Mouse (Mus musculus) thymus, postnatal 36 days (tissue): ENCODE results near the gene Tex30.
"Not testable (repeated sequence)": the region's sequence is repeated elsewhere in the genome, so short reads cannot be mapped to it uniquely, and the experiment has no call there.

Source experiments
- DNase-seq, 2 experiments: peaks; one replicate each; pipeline ENCODE4 v3.0.0; 2022; ENCODE audit warnings: mixed read lengths in 2 of 2

Tex30 gene

DNA sequence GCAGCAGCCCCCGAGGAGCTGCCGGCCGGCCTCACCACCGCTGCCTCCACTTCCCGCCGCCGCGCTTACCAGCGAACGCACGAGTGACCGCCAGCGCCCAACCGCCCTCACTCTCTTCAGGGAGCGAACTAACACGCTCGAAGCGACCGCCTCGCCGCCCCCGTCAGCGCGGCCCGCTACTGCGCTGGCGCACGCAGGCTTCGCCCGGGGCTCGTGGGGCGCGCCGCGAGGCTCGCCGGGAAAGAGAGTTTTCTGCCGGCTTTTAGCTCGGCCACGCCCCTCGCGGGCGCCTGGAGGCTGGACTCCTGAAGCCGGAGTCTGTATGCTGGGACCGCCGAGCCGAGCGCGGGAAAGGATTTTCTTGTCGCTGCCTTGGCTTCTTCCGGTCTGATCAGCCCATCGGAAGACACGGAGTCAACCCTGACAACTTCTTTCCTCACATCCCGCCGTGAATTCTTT, at the start of gene Tex30:
TSS of gene Tex30 (minus strand) at position 183 of the 459 bp plus-strand sequence.
- DNase-seq, result peak; percentile 91 to 95

GRCm38 (mm10) chr1:44148706-44149105, 46.5 kb upstream of the Tex30 start:
- no peak for DNase-seq

DNA sequence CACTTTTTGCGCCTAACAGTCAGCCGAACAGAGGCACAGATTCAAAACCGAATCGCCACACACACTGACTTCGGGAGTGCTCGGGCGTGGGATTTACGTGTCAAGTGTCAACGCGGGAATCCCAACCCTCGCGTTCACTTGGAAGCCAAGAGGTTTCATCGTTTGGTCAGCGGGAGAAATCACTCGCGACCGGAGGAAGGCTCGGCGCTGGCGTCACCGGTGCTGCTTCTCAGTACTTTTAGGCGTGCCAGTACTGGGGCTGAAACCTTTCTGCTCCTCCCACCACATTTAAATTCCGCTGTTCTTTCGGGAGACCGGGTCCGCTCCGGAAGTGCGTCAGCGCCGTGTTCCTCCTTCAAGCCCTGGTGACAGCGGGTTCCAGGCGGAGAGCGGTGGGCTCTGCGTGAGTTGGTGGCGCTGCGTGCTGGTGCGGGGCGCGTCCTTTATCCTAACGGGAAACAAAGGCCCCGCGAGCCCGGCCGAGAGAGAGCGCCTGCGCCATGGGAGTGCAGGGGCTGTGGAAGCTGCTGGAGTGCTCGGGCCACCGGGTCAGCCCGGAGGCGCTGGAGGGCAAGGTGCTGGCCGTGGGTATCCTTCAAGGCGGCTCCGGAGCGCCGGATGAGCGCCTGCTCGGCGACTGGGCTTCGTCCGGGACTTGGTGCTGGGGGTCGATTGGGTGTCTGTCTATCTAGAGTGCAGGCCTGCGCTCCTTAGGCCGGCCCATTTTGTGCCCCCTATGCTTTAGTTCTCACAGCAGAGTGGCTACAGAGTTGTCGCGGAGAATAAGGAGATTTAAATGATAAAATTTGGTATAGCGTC, 45.5 kb upstream of the Tex30 start, which contains the start of gene Ercc5:
TSS of gene Ercc5 (plus strand) at position 182 of the 819 bp plus-strand sequence.
- DNase-seq, result peak; percentile 82 to 86

- DNase-seq, result no peak
These were observed 40.5 kb upstream of the Tex30 start for GRCm38 (mm10) chr1:44142747-44143146.

GRCm38 (mm10) chr1:44140232-44140631, 38.0 kb upstream of the Tex30 start:
- no peak for DNase-seq

- DNase-seq, result no peak
These were observed 27.8 kb upstream of the Tex30 start for GRCm38 (mm10) chr1:44129929-44130581.

DNA sequence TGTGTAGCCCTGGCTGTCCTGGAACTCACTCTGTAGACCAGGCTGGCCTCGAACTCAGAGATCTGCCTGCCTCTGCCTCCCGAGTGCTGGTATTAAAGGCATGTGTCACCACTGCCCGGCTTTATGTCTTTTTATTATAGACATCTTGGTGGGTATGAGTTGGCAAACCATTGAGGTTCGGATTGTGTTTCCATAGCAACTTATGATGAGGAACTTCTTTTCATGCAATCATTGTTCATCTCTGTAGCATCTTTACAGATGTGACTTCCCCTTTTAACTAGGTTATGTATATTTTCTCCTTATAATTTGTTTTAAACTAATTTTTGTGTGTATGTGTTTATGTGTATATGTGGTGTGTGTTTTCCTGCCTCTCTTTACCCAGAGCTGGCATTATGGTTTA, 23.3 kb upstream of the Tex30 start:
- DNase-seq, result no peak

DNA sequence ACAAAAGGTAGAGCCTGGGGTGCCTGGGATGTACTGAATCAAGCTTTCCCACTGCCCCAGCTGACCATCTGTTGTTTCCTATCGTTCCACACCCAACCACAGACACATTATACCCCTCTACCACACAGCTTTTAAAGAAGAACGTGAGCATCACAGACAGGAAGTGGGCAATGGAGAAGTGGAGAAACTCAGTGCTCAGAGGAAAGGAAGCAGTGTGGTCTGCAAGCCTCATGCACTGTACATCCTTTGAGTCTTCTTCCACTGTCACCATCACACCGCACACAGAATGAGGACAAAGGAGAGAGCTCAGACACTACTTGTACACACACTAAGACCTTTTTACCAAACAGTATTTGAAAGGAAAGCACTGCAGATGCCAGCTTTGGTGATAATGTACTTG, 20.0 kb upstream of the Tex30 start:
- DNase-seq, result peak; percentile 6 to 13

DNA sequence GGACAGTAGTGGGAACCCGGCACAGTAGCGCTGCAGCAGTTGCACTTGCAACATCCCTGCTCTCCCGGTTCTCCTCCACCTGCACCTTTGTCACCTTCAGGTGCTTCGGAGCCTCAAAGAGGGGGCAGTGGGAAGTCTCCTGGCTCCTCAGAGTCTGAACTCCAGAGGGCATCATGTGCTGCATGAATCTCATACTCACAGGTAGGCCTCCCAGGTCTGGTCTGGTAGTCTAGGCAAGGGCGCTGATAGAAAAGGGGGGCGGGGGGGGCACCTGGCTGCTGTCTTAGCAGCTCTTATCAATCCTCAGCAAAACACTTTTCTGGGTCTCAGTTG, 17.8 kb upstream of the Tex30 start:
- DNase-seq, result no peak

GRCm38 (mm10) chr1:44119201-44120073, 17.2 kb upstream of the Tex30 start:
- peak; percentile 78 to 82 for DNase-seq

GRCm38 (mm10) chr1:44118239-44119054, 16.2 kb upstream of the Tex30 start, which contains the start of the genes Kdelc1 and Bivm:
Gene Kdelc1, minus strand, starts transcription at chr1:44118808.
Gene Bivm, plus strand, starts transcription at chr1:44118957.
- peak; percentile 56 to 74 for DNase-seq

DNA sequence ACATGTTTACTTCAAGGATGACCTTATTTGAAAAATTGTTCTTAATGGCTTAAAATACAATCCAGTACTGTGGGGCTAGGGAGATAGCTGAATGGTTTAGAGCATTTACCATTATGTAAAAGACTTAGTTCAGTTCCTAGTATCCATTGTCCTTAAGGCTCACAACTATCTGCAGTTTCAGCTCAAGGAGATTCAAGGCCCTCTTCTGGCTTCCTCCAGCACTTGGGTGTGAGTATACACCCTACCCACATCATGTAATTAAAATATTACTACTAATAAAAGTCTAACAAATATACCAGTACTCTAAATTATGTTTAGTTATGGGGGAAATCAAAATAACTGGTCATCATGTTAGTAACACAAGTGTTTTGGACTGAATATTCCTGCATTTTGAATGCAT, 15.3 kb upstream of the Tex30 start:
- no peak for DNase-seq

- no peak for DNase-seq
These were observed 698 bp upstream of the Tex30 start for GRCm38 (mm10) chr1:44102939-44103338.

- peak; percentile 57 to 69 for DNase-seq
These were observed 604 bp downstream of the Tex30 start for GRCm38 (mm10) chr1:44101448-44102225.

- DNase-seq, result peak; percentile 39 to 54
These were observed 37.6 kb downstream of the Tex30 start for GRCm38 (mm10) chr1:44064625-44065024.

- no peak for DNase-seq
These were observed 38.8 kb downstream of the Tex30 start for GRCm38 (mm10) chr1:44063439-44063838.

- no peak for DNase-seq
These were observed 40.4 kb downstream of the Tex30 start, which contains the start of gene Gm8251 for GRCm38 (mm10) chr1:44061836-44062235. Gene Gm8251, minus strand, starts transcription at chr1:44061936.

DNA sequence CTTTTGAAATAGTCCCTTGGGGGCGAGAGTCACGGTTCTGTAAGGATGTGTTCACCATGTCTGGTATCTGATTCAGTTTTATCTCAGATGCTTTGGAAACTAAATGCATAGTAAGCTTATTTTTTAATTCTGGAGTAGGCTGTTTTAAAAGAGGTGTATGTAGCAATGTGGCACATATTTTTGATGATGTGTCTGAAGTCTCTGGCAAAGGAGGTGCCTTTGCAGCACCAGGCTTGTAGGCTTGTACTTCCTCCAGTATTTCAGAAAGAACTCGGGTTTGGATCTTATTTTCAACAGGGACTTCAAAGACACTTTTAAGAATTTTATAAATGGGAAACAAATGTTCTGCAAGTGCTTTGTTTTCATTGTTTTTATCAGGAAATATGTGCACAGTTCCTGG, 44.4 kb downstream of the Tex30 start:
- no peak for DNase-seq

DNA sequence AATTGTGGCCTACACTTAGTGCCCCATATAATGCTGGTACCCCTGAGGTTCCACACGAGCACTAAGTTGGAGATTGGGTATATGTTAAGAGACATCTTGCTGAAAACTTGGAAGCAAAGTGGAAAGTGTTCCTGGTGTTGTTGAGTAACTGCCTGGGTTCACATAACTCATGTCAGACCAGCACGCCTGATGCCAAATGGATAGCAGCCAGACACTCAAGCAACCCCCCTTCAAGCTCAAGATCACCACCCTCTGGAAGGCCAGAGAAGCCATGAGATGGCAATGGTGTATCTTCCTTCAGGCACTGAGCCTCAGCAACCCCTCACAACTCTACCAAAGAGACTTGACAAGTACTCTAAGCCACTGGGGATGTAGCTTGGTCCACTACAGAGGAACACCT, 55.7 kb downstream of the Tex30 start:
- DNase-seq, result no peak

DNA sequence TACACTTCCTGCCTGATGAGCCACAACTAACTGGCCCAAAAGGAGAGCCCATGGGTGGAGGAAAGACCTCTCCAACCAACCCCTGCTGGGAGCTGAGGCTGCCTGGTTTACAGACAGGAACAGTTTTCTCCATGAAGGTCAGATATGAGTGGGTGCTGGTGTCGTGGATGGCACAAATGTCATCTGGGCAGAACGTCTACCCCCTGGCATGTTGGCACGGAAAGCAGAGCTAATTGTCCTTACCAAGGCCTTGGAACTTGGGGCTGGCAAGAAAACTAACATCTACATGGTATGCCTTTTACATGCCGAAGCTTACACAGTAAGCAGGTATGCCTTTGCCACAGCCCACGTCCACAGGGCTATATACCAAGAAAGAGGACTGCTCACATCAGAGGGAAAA, 56.6 kb downstream of the Tex30 start:
- not testable (repeated sequence) for DNase-seq

DNA sequence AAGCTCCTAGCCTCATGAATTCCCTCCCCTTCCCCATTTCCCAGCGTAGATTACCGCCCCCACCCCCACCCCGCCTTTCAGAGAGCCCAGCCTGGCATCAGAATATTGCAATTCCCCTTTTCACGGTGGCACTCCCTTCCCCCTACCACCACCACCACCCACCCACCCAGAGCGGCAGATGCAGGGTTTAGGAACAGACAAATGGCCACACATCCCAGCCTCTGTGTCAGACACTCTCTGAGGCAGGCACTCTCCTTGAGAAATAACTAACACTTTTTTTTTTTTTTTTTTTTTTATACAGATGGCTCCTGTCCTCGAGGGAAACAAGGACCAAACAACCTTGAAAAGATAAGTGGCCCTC, 59.7 kb downstream of the Tex30 start:
- no peak for DNase-seq
